Mouse (Mus musculus): ENCODE data around the gene Flrt1.

DNA sequence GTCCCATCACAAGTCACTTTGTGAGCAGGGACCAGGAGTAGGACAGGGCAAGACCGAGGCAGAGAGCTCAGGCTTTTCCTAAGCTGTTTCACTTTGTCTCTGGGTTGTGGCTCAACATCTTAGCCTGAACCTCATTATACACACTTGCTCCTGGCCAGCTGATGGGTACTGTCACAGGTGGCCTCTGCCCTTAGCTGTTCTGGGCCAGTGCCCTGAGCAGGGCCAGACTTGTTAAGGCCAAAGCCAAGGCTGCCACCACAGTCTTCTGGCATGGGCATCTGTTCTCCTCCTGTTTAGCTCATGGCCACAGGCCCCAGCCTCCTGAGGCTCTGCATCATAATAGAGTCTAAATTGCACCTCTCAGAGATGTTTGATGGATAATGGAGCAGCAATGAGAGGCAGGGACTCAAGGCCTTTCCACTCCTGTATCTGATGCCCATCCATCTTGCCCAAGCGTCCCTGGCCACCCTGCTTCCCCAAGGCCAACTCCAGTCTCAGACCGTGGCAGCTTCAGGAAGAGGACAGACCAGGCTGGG is 5.8 kb downstream of the Flrt1 start:
- no peak for TF ChIP-seq CTCF (IDR thresholded peaks at IDR 0.05; ENCODE audit: borderline replicate concordance, insufficient read depth, low read length)
- no peak for TF ChIP-seq POLR2A (IDR thresholded peaks at IDR 0.05; ENCODE audit: low read depth, low read length)

Measured in embryonic fibroblast, embryonic 13.5 days (primary cell).